Mouse (Mus musculus) CH12.LX (cell line): ENCODE measurements around the gene Gm28269. TPM values are rescaled to one million over a fixed set of nuclear protein-coding genes. Genes with fewer than 3 reads are reported as not detected.

ENCODE experiments used
- DNase-seq: peaks from one replicate; pipeline ENCODE4 v3.0.0-alpha.2; 2013; ENCODE audit errors: extremely low read depth
- H3K27ac ChIP-seq: 2 replicates; pipeline ENCODE4 v1.5.1; 2012; ENCODE audit warnings: low read depth, mild to moderate bottlenecking, control low read depth, moderate library complexity; ENCODE audit not compliant: insufficient read depth
- H3K27me3 ChIP-seq: replicated peaks from 2 replicates; pipeline ENCODE3; 2012; ENCODE audit warnings: inconsistent platforms
- H3K36me3 ChIP-seq, 2 experiments: replicated peaks in 1 of 2; 2 replicates each; pipeline versions ENCODE3 to v1.6.1; 2012; ENCODE audit warnings: inconsistent platforms in 1 of 2, low read length in 1 of 2, mild to moderate bottlenecking in 1 of 2, mixed read lengths in 1 of 2, moderate library complexity in 1 of 2; ENCODE audit not compliant: control insufficient read depth in 1 of 2, insufficient read depth in 1 of 2
- H3K4me1 ChIP-seq, 2 experiments: 2 replicates each; pipeline ENCODE4 v1.6.1; 2012; ENCODE audit warnings: inconsistent platforms in 1 of 2, moderate library complexity in 1 of 2; ENCODE audit not compliant: insufficient read depth in 2 of 2, control insufficient read depth in 1 of 2
- H3K4me2 ChIP-seq: 2 replicates; pipeline ENCODE4 v1.6.1; 2012; ENCODE audit warnings: low read depth, mild to moderate bottlenecking, control low read depth; ENCODE audit not compliant: poor library complexity, insufficient read depth, severe bottlenecking
- H3K4me3 ChIP-seq, 3 experiments: fragments of 150-350 bp in 1 of 3; sonication (generic) in 1 of 3; replicated peaks in 1 of 3; 2 replicates each; pipeline versions ENCODE3 to v1.5.1; 2011 to 2012; ENCODE audit warnings: low read depth in 2 of 3, low read length in 2 of 3, mild to moderate bottlenecking in 2 of 3, moderate library complexity in 2 of 3, control low read depth in 1 of 3, improper control_type of control experiment in 1 of 3, inconsistent platforms in 1 of 3, mixed read lengths in 1 of 3; ENCODE audit not compliant: poor library complexity in 1 of 3
- H3K79me2 ChIP-seq: replicated peaks from 2 replicates; pipeline ENCODE4 v1.6.1; 2012; ENCODE audit warnings: mild to moderate bottlenecking, moderate library complexity; ENCODE audit not compliant: control insufficient read depth, poor library complexity, insufficient read depth, severe bottlenecking; ENCODE audit errors: extremely low read depth
- H3K9ac ChIP-seq: 2 replicates; pipeline ENCODE4 v1.6.1; 2012; ENCODE audit warnings: low read depth, mild to moderate bottlenecking, control low read depth, moderate library complexity; ENCODE audit not compliant: insufficient read depth
- H3K9me3 ChIP-seq: replicated peaks from 2 replicates; pipeline ENCODE3; 2012; ENCODE audit warnings: low read length, inconsistent platforms, mixed read lengths
- BHLHE40 ChIP-seq: IDR thresholded peaks from 2 replicates; pipeline ENCODE4 v1.6.1; 2011; ENCODE audit warnings: mild to moderate bottlenecking, low read depth, low read length, improper control_type of control experiment
- CHD1 ChIP-seq: IDR thresholded peaks from 2 replicates; pipeline ENCODE4 v1.6.1; 2012; ENCODE audit warnings: low read depth, low read length, improper control_type of control experiment, inconsistent platforms
- CHD2 ChIP-seq: IDR thresholded peaks from 2 replicates; pipeline ENCODE4 v1.6.1; 2011; ENCODE audit warnings: low read length, improper control_type of control experiment
- E2F4 ChIP-seq: IDR thresholded peaks from 2 replicates; pipeline ENCODE4 v1.6.1; 2011; ENCODE audit warnings: low read depth, low read length, improper control_type of control experiment; ENCODE audit not compliant: insufficient replicate concordance
- ETS1 ChIP-seq: conservative IDR thresholded peaks from 2 replicates; pipeline ENCODE4 v1.6.1; 2012; ENCODE audit warnings: low read depth, mild to moderate bottlenecking, inconsistent platforms, low read length, improper control_type of control experiment, moderate library complexity
- HCFC1 ChIP-seq: IDR thresholded peaks from 2 replicates; pipeline ENCODE4 v1.6.1; 2012; ENCODE audit warnings: low read depth, mild to moderate bottlenecking, inconsistent platforms, low read length, improper control_type of control experiment
- IRF4 ChIP-seq: IDR thresholded peaks from 2 replicates; pipeline ENCODE4 v1.6.1; 2014; ENCODE audit warnings: low read depth, mild to moderate bottlenecking, inconsistent platforms, low read length, improper control_type of control experiment
- JUND ChIP-seq: conservative IDR thresholded peaks from 2 replicates; pipeline ENCODE4 v1.6.1; 2011; ENCODE audit warnings: low read depth, low read length, improper control_type of control experiment
- KAT2A ChIP-seq: IDR thresholded peaks from 2 replicates; pipeline ENCODE4 v1.6.1; 2012; ENCODE audit warnings: low read length, improper control_type of control experiment, inconsistent platforms; ENCODE audit not compliant: insufficient replicate concordance
- MAFK ChIP-seq: IDR thresholded peaks from 2 replicates; pipeline ENCODE4 v1.6.1; 2011; ENCODE audit warnings: low read length, improper control_type of control experiment; ENCODE audit not compliant: insufficient replicate concordance
- MAX ChIP-seq: IDR thresholded peaks from 2 replicates; pipeline ENCODE4 v1.6.1; 2011; ENCODE audit warnings: low read length, improper control_type of control experiment
- MAZ ChIP-seq: IDR thresholded peaks from 2 replicates; pipeline ENCODE4 v1.6.1; 2012; ENCODE audit warnings: low read depth, mild to moderate bottlenecking, inconsistent platforms, low read length, improper control_type of control experiment, moderate library complexity
- MEF2A ChIP-seq: IDR thresholded peaks from 2 replicates; pipeline ENCODE4 v1.6.1; 2014; ENCODE audit warnings: low read depth, mild to moderate bottlenecking, inconsistent platforms, low read length, improper control_type of control experiment, borderline replicate concordance
- MXI1 ChIP-seq: IDR thresholded peaks from 2 replicates; pipeline ENCODE4 v1.6.1; 2011; ENCODE audit warnings: mild to moderate bottlenecking, low read depth, low read length, improper control_type of control experiment
- MYC ChIP-seq: IDR thresholded peaks from 2 replicates; pipeline ENCODE4 v1.6.1; 2011; ENCODE audit warnings: low read depth, mild to moderate bottlenecking, improper control_type of control experiment, low read length
- NELFE ChIP-seq: IDR thresholded peaks from 2 replicates; pipeline ENCODE4 v1.6.1; 2011; ENCODE audit warnings: low read depth, low read length, improper control_type of control experiment
- NRF1 ChIP-seq: IDR thresholded peaks from 2 replicates; pipeline ENCODE4 v1.6.1; 2014; ENCODE audit warnings: low read depth, mild to moderate bottlenecking, inconsistent platforms, low read length, improper control_type of control experiment, moderate library complexity
- POLR2AphosphoS2 ChIP-seq: IDR thresholded peaks from 2 replicates; pipeline ENCODE4 v1.6.1; 2011; ENCODE audit warnings: low read depth, low read length, improper control_type of control experiment
- RCOR1 ChIP-seq: conservative IDR thresholded peaks from 2 replicates; pipeline ENCODE4 v1.6.1; 2012; ENCODE audit warnings: low read depth, mild to moderate bottlenecking, inconsistent platforms, low read length, improper control_type of control experiment
- SMC3 ChIP-seq: IDR thresholded peaks from 2 replicates; pipeline ENCODE4 v1.6.1; 2011; ENCODE audit warnings: low read depth, low read length, improper control_type of control experiment
- TCF12 ChIP-seq: IDR thresholded peaks from 2 replicates; pipeline ENCODE4 v1.6.1; 2014; ENCODE audit warnings: low read depth, mild to moderate bottlenecking, inconsistent platforms, low read length, improper control_type of control experiment
- UBTF ChIP-seq: IDR thresholded peaks from 2 replicates; pipeline ENCODE4 v1.6.1; 2012; ENCODE audit warnings: low read depth, mild to moderate bottlenecking, inconsistent platforms, low read length, improper control_type of control experiment, moderate library complexity
- USF1 ChIP-seq: IDR thresholded peaks from 2 replicates; pipeline ENCODE4 v1.6.1; 2014; ENCODE audit warnings: low read depth, mild to moderate bottlenecking, inconsistent platforms, low read length, improper control_type of control experiment
- ZKSCAN1 ChIP-seq: IDR thresholded peaks from 2 replicates; pipeline ENCODE4 v1.6.1; 2012; ENCODE audit warnings: low read depth, inconsistent platforms, low read length, improper control_type of control experiment, borderline replicate concordance
- dilution Hi-C: fragments of 300-500 bp; cut with MboI; formaldehyde crosslinking; loops from 2 replicates; pipeline ENCODE4 v1.14.3; 2020; ENCODE audit warnings: low sequenced_read_pairs; ENCODE audit not compliant: extremely low pct_unique_long_range_greater_than_20kb, extremely low pct_ligation_motif_present
- in situ Hi-C: fragments of 300-500 bp; cut with MboI; formaldehyde crosslinking; loops from 3 replicates; pipeline ENCODE4 v1.14.3; 2019; ENCODE audit warnings: low sequenced_read_pairs, low pct_ligation_motif_present, low pct_unique_long_range_greater_than_20kb, mixed read lengths
- polyA plus RNA-seq: library from polyadenylated mRNA; unstranded; fragments of >175 nt; gene quantifications from 2 replicates; pipeline ENCODE4 v1.2.1, GENCODE M21; 2012; ENCODE audit warnings: low read depth; ENCODE audit not compliant: insufficient read length
- total RNA-seq, 2 experiments: library from RNA; depleted of rRNA; stranded (reverse); fragments of 300-350 nt in 1 of 2; fragments of >200 nt in 1 of 2; gene quantifications; 2 replicates each; pipeline ENCODE4 v1.2.3; 2012 to 2014

Gm28269 gene
- total and polyA plus RNA-seq, 3 experiments = not detected

- H3K36me3 ChIP-seq = no peaks in the 10 kb centered on the region
- H3K4me2 ChIP-seq = no peak overlapping the region
- H3K9ac ChIP-seq = no peak overlapping the region
- in situ Hi-C loops = no loop called here
- no peaks in the 10 kb centered on the region for H3K79me2 ChIP-seq
- no peak for DNase-seq
- no peak overlapping the region for H3K4me3 ChIP-seq
- no peak for TF ChIP-seq MXI1
- TF ChIP-seq, all 38 proteins: peak for 0
- dilution Hi-C loops = no loop called here
- no peaks in the 10 kb centered on the region for H3K4me1 ChIP-seq
- no peaks in the 10 kb centered on the region for H3K27me3 ChIP-seq
- H3K27ac ChIP-seq = no peak overlapping the region
- peaks cover 5% of the 10 kb centered on the region for H3K9me3 ChIP-seq
These were observed 29.6 kb downstream of the Gm28269 start for GRCm38 (mm10) chrX:21715293-21715692.

- Histone ChIP-seq H3K4me3 (no peak within 1 kb of the TSS), H3K4me2 (no peak within 1 kb of the TSS), H3K27me3 (no peaks in the 10 kb centered on the region), H3K9ac (no peak within 1 kb of the TSS), H3K27ac (no peak within 1 kb of the TSS), H3K79me2 (no peaks in the 10 kb centered on the region), H3K9me3 (peaks cover 5% of the 10 kb centered on the region), H3K36me3 (no peaks in the 10 kb centered on the region), H3K4me1 (no peaks in the 10 kb centered on the region)
- DNase-seq = no peak
- dilution Hi-C loops = no loop called here
- in situ Hi-C loops = no loop called here
- TF ChIP-seq BHLHE40 (no peak), IRF4 (no peak), JUND (no peak), CHD1 (no peak), ETS1 (no peak), MEF2A (no peak), CHD2 (no peak), ZKSCAN1 (no peak), USF1 (no peak), E2F4 (no peak)
These were observed 30.1 kb downstream of the Gm28269 start, which contains the start of gene Slc6a14 for GRCm38 (mm10) chrX:21714829-21715228. Gene Slc6a14 (plus strand): TSS chrX:21714896.

- no peak overlapping the region for H3K27ac ChIP-seq
- no peaks in the 10 kb centered on the region for H3K79me2 ChIP-seq
- H3K4me2 ChIP-seq = no peak overlapping the region
- H3K9me3 ChIP-seq = peaks cover 2% of the 10 kb centered on the region
- TF ChIP-seq MYC (no peak), ZKSCAN1 (no peak), UBTF (no peak), NELFE (no peak), MEF2A (no peak), MAX (no peak), SMC3 (no peak), MAZ (no peak), USF1 (no peak), IRF4 (no peak), TCF12 (no peak), POLR2AphosphoS2 (no peak), MAFK (no peak), NRF1 (no peak), JUND (no peak), HCFC1 (no peak), RCOR1 (no peak), CHD2 (no peak), KAT2A (no peak)
- H3K4me3 ChIP-seq = no peak overlapping the region
- H3K36me3 ChIP-seq = no peaks in the 10 kb centered on the region
- dilution Hi-C loops (no loop called here), in situ Hi-C loops (no loop called here)
- no peak overlapping the region for H3K9ac ChIP-seq
- H3K27me3 ChIP-seq = no peaks in the 10 kb centered on the region
- no peaks in the 10 kb centered on the region for H3K4me1 ChIP-seq
- DNase-seq = no peak
These were observed 40.4 kb downstream of the Gm28269 start for GRCm38 (mm10) chrX:21704470-21704869.
